Mouse (Mus musculus): ENCODE results near the gene Myoz1.
A peak's percentile ranks its signal among the peaks of the same experiment; 100 is the strongest.

Gene Myoz1

GRCm38 (mm10) chr14:20668154-20668810 is 11.9 kb upstream of the Myoz1 start, which contains the start of gene Synpo2l:
TSS of gene Synpo2l (minus strand) at chr14:20668354.
- DNase-seq (ENCODE audit: low spot score) = no peak

- DNase-seq (ENCODE audit: low spot score) = no peak
Observed at GRCm38 (mm10) chr14:20667469-20667868, 11.1 kb upstream of the Myoz1 start.

DNA sequence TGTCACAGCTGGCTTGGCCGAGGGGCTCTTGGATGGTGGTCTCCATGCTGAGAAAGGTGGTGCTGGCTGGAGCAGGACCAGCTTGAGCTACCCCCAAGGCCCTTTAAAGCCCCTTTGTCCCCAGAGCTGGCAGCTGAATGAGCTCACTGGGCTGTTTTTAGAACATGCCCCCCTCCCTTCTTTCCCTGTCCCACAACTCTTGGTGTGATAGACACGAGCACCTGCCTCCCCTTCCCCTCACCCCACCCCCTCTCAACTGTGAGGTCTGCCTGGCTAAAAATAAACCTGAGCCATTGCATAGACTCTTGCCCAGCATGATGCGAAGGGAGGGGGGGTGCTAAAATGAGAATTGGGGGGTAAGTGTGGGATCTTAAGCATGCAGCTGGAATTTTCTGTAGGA is 8.1 kb upstream of the Myoz1 start:
- DNase-seq (ENCODE audit: low spot score) = no peak

- no peak for DNase-seq (ENCODE audit: low spot score)
Observed at GRCm38 (mm10) chr14:20663601-20664000, 7.3 kb upstream of the Myoz1 start.

DNA sequence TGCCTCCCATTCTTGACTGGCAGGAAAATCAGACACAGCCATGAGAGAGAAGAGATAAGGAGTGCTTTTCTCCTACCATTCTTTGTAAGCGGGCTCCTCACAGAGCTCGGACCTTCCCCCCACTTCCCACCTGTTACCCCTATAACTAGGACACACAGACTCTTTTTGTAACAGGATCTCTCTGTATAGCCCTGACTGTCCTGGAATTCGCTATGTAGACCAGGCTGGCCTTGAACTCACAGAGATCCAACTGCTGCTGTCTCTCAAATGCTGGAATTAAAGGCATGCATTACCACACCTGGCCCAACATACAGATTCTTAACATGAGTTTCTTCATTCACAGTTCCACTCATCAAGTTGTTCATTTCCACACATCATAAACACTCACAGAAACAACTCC is 6.4 kb upstream of the Myoz1 start:
- no peak for DNase-seq (ENCODE audit: low spot score)

DNA sequence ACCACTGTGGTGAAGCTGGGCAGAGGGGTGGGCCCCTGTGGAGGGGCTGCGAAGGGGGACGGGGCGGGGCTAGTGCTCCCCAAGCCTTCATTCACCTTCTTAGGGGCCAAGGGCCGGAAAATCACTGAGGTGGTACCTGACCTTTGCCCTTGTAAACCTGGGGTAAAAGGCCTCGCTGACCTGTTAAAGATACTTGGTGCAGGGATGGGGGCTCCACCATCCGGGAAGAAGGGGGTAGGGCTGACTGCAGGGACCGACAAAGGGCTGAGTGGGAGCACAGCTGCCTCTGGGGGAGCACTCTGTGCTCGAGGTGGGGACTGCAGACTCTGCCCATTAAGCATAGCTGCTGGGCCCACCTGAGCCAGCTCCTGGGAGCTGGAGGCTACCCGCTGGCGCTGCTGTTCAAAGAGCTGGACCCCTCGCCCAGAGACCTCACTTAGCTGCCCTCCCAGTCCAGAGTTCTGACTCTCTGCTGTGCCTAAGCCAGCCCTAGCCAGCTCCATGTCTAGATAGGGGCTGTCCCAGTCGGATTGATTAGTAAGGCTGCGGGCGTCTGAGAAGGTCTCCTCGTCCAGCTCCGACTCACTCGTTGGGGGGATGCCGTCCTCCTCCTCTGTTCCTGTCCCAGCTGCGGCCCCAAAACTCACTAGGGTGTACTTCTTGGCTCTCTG is 5.5 kb upstream of the Myoz1 start:
- DNase-seq (ENCODE audit: low spot score) = no peak

- DNase-seq (ENCODE audit: low spot score) = peak; percentile 96
Observed at GRCm38 (mm10) chr14:20660827-20661660, 4.7 kb upstream of the Myoz1 start.

DNA sequence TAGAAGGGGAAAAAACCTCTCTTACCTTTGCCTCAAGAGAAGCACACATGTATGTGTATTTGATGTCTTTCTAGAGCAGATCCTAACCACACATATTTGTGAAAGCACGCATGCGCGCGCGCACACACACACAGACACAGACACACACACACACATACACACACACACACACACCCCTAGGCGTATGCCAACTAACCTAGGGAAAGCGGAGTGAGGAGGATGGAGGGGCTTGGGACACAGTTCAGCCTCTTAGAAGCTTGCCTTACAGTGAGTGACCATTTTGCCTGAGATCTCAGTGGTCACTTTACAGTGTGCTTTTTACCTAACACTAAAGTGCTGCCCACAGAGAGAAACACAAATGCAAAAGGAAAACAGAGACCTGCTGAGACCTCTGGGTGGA is 3.3 kb upstream of the Myoz1 start:
- DNase-seq (ENCODE audit: low spot score) = no peak

GRCm38 (mm10) chr14:20658902-20659301 is 2.6 kb upstream of the Myoz1 start:
- DNase-seq (ENCODE audit: low spot score) = no peak

- DNase-seq (ENCODE audit: low spot score) = no peak
Observed at GRCm38 (mm10) chr14:20658326-20658725, 2.0 kb upstream of the Myoz1 start.

- DNase-seq (ENCODE audit: low spot score) = no peak
Observed at GRCm38 (mm10) chr14:20655731-20656130, 609 bp downstream of the Myoz1 start.

GRCm38 (mm10) chr14:20654690-20655421 is 1.5 kb downstream of the Myoz1 start:
- DNase-seq (ENCODE audit: low spot score) = no peak

DNA sequence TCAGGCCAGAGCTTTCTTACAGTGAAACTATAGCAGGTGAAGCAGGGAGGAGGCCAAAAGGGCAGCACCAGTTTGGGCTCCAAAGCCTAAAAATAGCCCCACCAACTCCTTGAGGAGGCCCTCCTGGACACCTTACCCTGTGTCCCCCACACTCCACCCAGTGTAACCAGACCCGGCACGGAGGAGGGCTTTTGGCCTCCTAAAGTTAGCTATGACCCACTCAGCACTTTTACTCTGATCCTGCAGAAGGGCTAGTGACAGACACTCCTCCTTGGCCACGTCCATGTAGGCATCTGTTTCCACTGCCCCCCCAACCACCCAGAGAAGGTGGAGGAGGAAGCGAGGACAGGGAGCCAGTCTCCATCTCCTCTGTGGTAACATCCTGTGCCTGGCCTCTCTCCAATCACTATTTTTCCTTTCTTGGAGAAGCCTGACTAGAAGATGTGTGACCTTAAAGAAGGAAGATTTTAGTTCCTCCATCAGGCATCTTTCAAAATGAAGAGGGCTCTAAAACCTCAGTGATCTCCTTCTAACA is 4.6 kb downstream of the Myoz1 start:
- DNase-seq (ENCODE audit: low spot score) = no peak

- no peak for DNase-seq (ENCODE audit: low spot score)
Observed at GRCm38 (mm10) chr14:20651000-20651399, 5.3 kb downstream of the Myoz1 start.

DNA sequence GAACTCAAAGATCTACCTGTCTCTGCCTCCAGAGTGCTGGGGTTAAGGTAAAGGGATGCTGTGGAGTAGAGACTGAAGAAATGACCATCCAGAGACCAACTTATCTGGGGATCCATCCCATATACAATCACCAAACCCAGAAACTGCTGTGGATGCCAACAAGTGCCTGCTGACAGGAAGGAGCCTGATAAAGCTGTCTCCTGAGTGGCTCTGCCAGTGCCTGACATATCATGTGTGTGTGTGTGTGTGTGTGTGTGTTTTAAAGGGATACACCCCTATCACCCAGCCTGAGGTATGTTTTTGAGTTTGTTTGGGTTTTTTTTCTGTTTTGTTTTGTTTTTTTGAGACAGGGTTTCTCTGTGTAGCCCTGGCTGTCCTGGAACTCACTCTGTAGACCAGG is 10.0 kb downstream of the Myoz1 start:
- DNase-seq (ENCODE audit: low spot score) = no peak

DNA sequence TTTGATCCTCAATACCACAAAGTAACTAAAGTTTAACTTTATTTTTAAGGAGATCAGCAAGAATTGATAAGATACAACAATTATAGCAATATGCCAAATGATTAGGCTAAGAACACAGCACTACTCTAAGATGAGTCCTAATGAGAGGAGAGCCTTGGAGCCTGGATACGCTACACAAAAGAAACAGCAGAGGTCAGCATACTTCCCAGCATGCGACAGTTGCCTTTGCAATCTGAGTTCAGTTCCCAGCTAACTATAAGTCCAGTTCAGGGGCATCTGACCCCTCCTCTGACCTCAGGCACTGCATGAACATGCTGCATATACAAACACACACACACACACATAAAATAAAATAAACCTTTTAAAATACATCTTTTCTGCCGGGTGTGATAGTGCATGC is 10.8 kb downstream of the Myoz1 start:
- DNase-seq (ENCODE audit: low spot score) = no peak

- DNase-seq (ENCODE audit: low spot score) = no peak
Observed at GRCm38 (mm10) chr14:20641438-20641875, 14.9 kb downstream of the Myoz1 start.

- peak; percentile 94 for DNase-seq (ENCODE audit: low spot score)
Observed at GRCm38 (mm10) chr14:20640644-20641437, 15.5 kb downstream of the Myoz1 start, which contains the start of gene Usp54. TSS of gene Usp54 (minus strand) at chr14:20641063.

DNA sequence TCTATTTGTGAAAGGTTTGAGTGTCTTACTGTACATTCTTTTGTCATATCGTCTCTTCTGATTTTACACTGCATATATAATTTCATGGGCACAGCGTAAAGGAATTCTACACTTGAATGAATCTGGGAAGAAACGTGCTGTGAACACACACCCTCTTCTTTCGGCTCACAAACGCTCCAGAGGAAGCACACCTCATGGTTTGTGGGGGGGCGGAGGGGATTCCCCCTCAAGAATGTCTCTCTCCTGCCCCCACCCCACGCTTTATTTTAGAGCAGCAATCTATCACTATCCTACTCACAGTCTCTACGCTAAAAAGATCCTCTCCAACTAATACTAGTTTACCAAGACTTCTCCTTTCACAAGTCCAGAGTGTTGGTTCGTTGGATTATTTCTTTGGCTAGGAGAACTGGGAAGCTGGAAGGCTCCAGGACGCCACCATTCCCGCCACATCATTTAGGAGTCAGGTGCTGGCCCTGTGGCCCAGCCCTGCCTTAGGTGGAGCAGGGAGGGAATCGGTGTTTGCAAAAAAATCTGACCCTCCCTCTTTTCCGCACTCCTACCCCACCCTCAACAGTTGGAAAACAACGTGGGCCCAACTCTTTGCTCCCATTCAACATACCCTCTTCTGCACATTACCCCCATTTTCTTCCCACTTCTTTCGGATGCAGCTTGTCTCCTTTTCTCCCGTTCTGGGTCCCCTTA is 16.3 kb downstream of the Myoz1 start:
- no peak for DNase-seq (ENCODE audit: low spot score)

DNA sequence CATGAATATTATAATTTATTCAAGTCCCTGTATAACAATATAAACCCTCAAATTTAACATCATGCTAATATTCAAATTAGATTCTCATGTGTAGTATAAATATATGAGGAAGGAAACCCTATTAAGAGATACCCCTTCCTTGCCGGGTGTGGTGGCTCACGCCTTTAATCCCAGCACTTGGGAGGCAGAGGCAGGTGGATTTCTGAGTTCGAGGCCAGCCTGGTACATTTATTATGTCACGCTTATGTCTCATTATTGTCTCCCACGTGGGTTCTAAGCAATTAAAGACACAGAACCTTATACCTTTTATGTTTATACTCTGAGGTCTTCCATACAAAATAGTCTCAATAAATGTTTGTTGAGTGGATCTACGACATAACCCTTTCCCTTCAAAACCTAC is 17.6 kb downstream of the Myoz1 start:
- no peak for DNase-seq (ENCODE audit: low spot score)

Data from layer of hippocampus, adult 9-10 months (tissue).